Mouse (Mus musculus) cerebellum, postnatal 4 days (tissue): ENCODE measurements around the gene Cacna1b.

Experiments used
- DNase-seq, 2 experiments: peaks; one replicate each; pipeline ENCODE4 v3.0.0; 2022; ENCODE audit warnings: low spot score in 2 of 2, mixed read lengths in 1 of 2

Gene Cacna1b

GRCm38 (mm10) chr2:24659150-24659775, 103.7 kb downstream of the Cacna1b start:
- no peak for DNase-seq

- no peak for DNase-seq
These were observed 114.4 kb downstream of the Cacna1b start for GRCm38 (mm10) chr2:24648503-24648902.

- no peak for DNase-seq
These were observed 116.4 kb downstream of the Cacna1b start for GRCm38 (mm10) chr2:24646452-24647146.

GRCm38 (mm10) chr2:24642834-24643233, 120.1 kb downstream of the Cacna1b start:
- no peak for DNase-seq

GRCm38 (mm10) chr2:24638102-24638954, 124.6 kb downstream of the Cacna1b start:
- DNase-seq = no peak

GRCm38 (mm10) chr2:24633645-24634044, 129.3 kb downstream of the Cacna1b start:
- DNase-seq = no peak

- no peak for DNase-seq
These were observed 145.8 kb downstream of the Cacna1b start for GRCm38 (mm10) chr2:24617141-24617540.

GRCm38 (mm10) chr2:24609789-24610188, 153.2 kb downstream of the Cacna1b start:
- DNase-seq = no peak

GRCm38 (mm10) chr2:24608765-24609138, 154.2 kb downstream of the Cacna1b start:
- no peak for DNase-seq

- peak in 1 of 2 experiments; percentile 18 for DNase-seq
These were observed 154.8 kb downstream of the Cacna1b start for GRCm38 (mm10) chr2:24607905-24608764.

GRCm38 (mm10) chr2:24606531-24606930, 156.4 kb downstream of the Cacna1b start:
- no peak for DNase-seq

- no peak for DNase-seq
These were observed 157.9 kb downstream of the Cacna1b start for GRCm38 (mm10) chr2:24605096-24605495.

- no peak for DNase-seq
These were observed 173.5 kb downstream of the Cacna1b start for GRCm38 (mm10) chr2:24589426-24589825.

GRCm38 (mm10) chr2:24587999-24588398, 175.0 kb downstream of the Cacna1b start:
- no peak for DNase-seq

- peak; percentile 51 to 67 for DNase-seq
These were observed 188.3 kb downstream of the Cacna1b start for GRCm38 (mm10) chr2:24574616-24575015.

- no peak for DNase-seq
These were observed 192.0 kb downstream of the Cacna1b start for GRCm38 (mm10) chr2:24570917-24571316.

GRCm38 (mm10) chr2:24568555-24568954, 194.4 kb downstream of the Cacna1b start:
- DNase-seq = peak in 1 of 2 experiments; percentile 27

GRCm38 (mm10) chr2:24562547-24563290, 200.2 kb downstream of the Cacna1b start:
- DNase-seq = no peak

GRCm38 (mm10) chr2:24561946-24562345, 201.0 kb downstream of the Cacna1b start:
- DNase-seq = no peak

GRCm38 (mm10) chr2:24560201-24560600, 202.8 kb downstream of the Cacna1b start:
- no peak for DNase-seq

GRCm38 (mm10) chr2:24556347-24556746, 206.6 kb downstream of the Cacna1b start:
- DNase-seq = no peak
